Mouse (Mus musculus) CH12.LX (cell line): ENCODE data around the gene Prr5. TPM values are rescaled to one million over a fixed set of nuclear protein-coding genes. Genes with fewer than 3 reads are reported as not detected.
"Not testable (repeated sequence)": the region's sequence is repeated elsewhere in the genome, so short reads cannot be mapped to it uniquely, and the experiment has no call there.

Experiments
- DNase-seq: peaks from one replicate; pipeline ENCODE4 v3.0.0-alpha.2; 2013; ENCODE audit errors: extremely low read depth
- H3K27ac ChIP-seq: 2 replicates; pipeline ENCODE4 v1.5.1; 2012; ENCODE audit warnings: low read depth, mild to moderate bottlenecking, control low read depth, moderate library complexity; ENCODE audit not compliant: insufficient read depth
- H3K27me3 ChIP-seq: replicated peaks from 2 replicates; pipeline ENCODE3; 2012; ENCODE audit warnings: inconsistent platforms
- H3K36me3 ChIP-seq, 2 experiments: replicated peaks in 1 of 2; 2 replicates each; pipeline versions ENCODE3 to v1.6.1; 2012; ENCODE audit warnings: inconsistent platforms in 1 of 2, low read length in 1 of 2, mild to moderate bottlenecking in 1 of 2, mixed read lengths in 1 of 2, moderate library complexity in 1 of 2; ENCODE audit not compliant: control insufficient read depth in 1 of 2, insufficient read depth in 1 of 2
- H3K4me1 ChIP-seq, 2 experiments: 2 replicates each; pipeline ENCODE4 v1.6.1; 2012; ENCODE audit warnings: inconsistent platforms in 1 of 2, moderate library complexity in 1 of 2; ENCODE audit not compliant: insufficient read depth in 2 of 2, control insufficient read depth in 1 of 2
- H3K4me2 ChIP-seq: 2 replicates; pipeline ENCODE4 v1.6.1; 2012; ENCODE audit warnings: low read depth, mild to moderate bottlenecking, control low read depth; ENCODE audit not compliant: poor library complexity, insufficient read depth, severe bottlenecking
- H3K4me3 ChIP-seq, 3 experiments: fragments of 150-350 bp in 1 of 3; sonication (generic) in 1 of 3; replicated peaks in 1 of 3; 2 replicates each; pipeline versions ENCODE3 to v1.5.1; 2011 to 2012; ENCODE audit warnings: low read depth in 2 of 3, low read length in 2 of 3, mild to moderate bottlenecking in 2 of 3, moderate library complexity in 2 of 3, control low read depth in 1 of 3, improper control_type of control experiment in 1 of 3, inconsistent platforms in 1 of 3, mixed read lengths in 1 of 3; ENCODE audit not compliant: poor library complexity in 1 of 3
- H3K79me2 ChIP-seq: replicated peaks from 2 replicates; pipeline ENCODE4 v1.6.1; 2012; ENCODE audit warnings: mild to moderate bottlenecking, moderate library complexity; ENCODE audit not compliant: control insufficient read depth, poor library complexity, insufficient read depth, severe bottlenecking; ENCODE audit errors: extremely low read depth
- H3K9ac ChIP-seq: 2 replicates; pipeline ENCODE4 v1.6.1; 2012; ENCODE audit warnings: low read depth, mild to moderate bottlenecking, control low read depth, moderate library complexity; ENCODE audit not compliant: insufficient read depth
- H3K9me3 ChIP-seq: replicated peaks from 2 replicates; pipeline ENCODE3; 2012; ENCODE audit warnings: low read length, inconsistent platforms, mixed read lengths
- CHD1 ChIP-seq: IDR thresholded peaks from 2 replicates; pipeline ENCODE4 v1.6.1; 2012; ENCODE audit warnings: low read depth, low read length, improper control_type of control experiment, inconsistent platforms
- CHD2 ChIP-seq: IDR thresholded peaks from 2 replicates; pipeline ENCODE4 v1.6.1; 2011; ENCODE audit warnings: low read length, improper control_type of control experiment
- E2F4 ChIP-seq: IDR thresholded peaks from 2 replicates; pipeline ENCODE4 v1.6.1; 2011; ENCODE audit warnings: low read depth, low read length, improper control_type of control experiment; ENCODE audit not compliant: insufficient replicate concordance
- ELF1 ChIP-seq: IDR thresholded peaks from 2 replicates; pipeline ENCODE4 v1.6.1; 2014; ENCODE audit warnings: low read depth, mild to moderate bottlenecking, inconsistent platforms, low read length, improper control_type of control experiment
- EP300 ChIP-seq: IDR thresholded peaks from 2 replicates; pipeline ENCODE4 v1.6.1; 2011; ENCODE audit warnings: low read length, improper control_type of control experiment
- GABPA ChIP-seq: IDR thresholded peaks from 2 replicates; pipeline ENCODE4 v1.6.1; 2012; ENCODE audit warnings: low read depth, low read length, improper control_type of control experiment, inconsistent platforms; ENCODE audit not compliant: insufficient replicate concordance
- IRF4 ChIP-seq: IDR thresholded peaks from 2 replicates; pipeline ENCODE4 v1.6.1; 2014; ENCODE audit warnings: low read depth, mild to moderate bottlenecking, inconsistent platforms, low read length, improper control_type of control experiment
- JUND ChIP-seq: conservative IDR thresholded peaks from 2 replicates; pipeline ENCODE4 v1.6.1; 2011; ENCODE audit warnings: low read depth, low read length, improper control_type of control experiment
- MAFK ChIP-seq: IDR thresholded peaks from 2 replicates; pipeline ENCODE4 v1.6.1; 2011; ENCODE audit warnings: low read length, improper control_type of control experiment; ENCODE audit not compliant: insufficient replicate concordance
- MAX ChIP-seq: IDR thresholded peaks from 2 replicates; pipeline ENCODE4 v1.6.1; 2011; ENCODE audit warnings: low read length, improper control_type of control experiment
- MEF2A ChIP-seq: IDR thresholded peaks from 2 replicates; pipeline ENCODE4 v1.6.1; 2014; ENCODE audit warnings: low read depth, mild to moderate bottlenecking, inconsistent platforms, low read length, improper control_type of control experiment, borderline replicate concordance
- NELFE ChIP-seq: IDR thresholded peaks from 2 replicates; pipeline ENCODE4 v1.6.1; 2011; ENCODE audit warnings: low read depth, low read length, improper control_type of control experiment
- PAX5 ChIP-seq: IDR thresholded peaks from 2 replicates; pipeline ENCODE4 v1.6.1; 2012; ENCODE audit warnings: low read length, inconsistent platforms, mixed read lengths
- POLR2AphosphoS2 ChIP-seq: IDR thresholded peaks from 2 replicates; pipeline ENCODE4 v1.6.1; 2011; ENCODE audit warnings: low read depth, low read length, improper control_type of control experiment
- RAD21 ChIP-seq: IDR thresholded peaks from 2 replicates; pipeline ENCODE4 v1.6.1; 2011; ENCODE audit warnings: low read depth, mild to moderate bottlenecking, low read length, improper control_type of control experiment, moderate library complexity
- TBP ChIP-seq: conservative IDR thresholded peaks from 2 replicates; pipeline ENCODE4 v1.6.1; 2011; ENCODE audit warnings: low read depth, low read length, improper control_type of control experiment
- TCF12 ChIP-seq: IDR thresholded peaks from 2 replicates; pipeline ENCODE4 v1.6.1; 2014; ENCODE audit warnings: low read depth, mild to moderate bottlenecking, inconsistent platforms, low read length, improper control_type of control experiment
- UBTF ChIP-seq: IDR thresholded peaks from 2 replicates; pipeline ENCODE4 v1.6.1; 2012; ENCODE audit warnings: low read depth, mild to moderate bottlenecking, inconsistent platforms, low read length, improper control_type of control experiment, moderate library complexity
- USF1 ChIP-seq: IDR thresholded peaks from 2 replicates; pipeline ENCODE4 v1.6.1; 2014; ENCODE audit warnings: low read depth, mild to moderate bottlenecking, inconsistent platforms, low read length, improper control_type of control experiment
- USF2 ChIP-seq: conservative IDR thresholded peaks from 2 replicates; pipeline ENCODE4 v1.6.1; 2011; ENCODE audit warnings: low read depth, low read length, improper control_type of control experiment
- ZKSCAN1 ChIP-seq: IDR thresholded peaks from 2 replicates; pipeline ENCODE4 v1.6.1; 2012; ENCODE audit warnings: low read depth, inconsistent platforms, low read length, improper control_type of control experiment, borderline replicate concordance
- ZNF384 ChIP-seq: IDR thresholded peaks from 2 replicates; pipeline ENCODE4 v1.6.1; 2012; ENCODE audit warnings: low read depth, low read length, improper control_type of control experiment, inconsistent platforms
- dilution Hi-C: fragments of 300-500 bp; cut with MboI; formaldehyde crosslinking; loops from 2 replicates; pipeline ENCODE4 v1.14.3; 2020; ENCODE audit warnings: low sequenced_read_pairs; ENCODE audit not compliant: extremely low pct_unique_long_range_greater_than_20kb, extremely low pct_ligation_motif_present
- in situ Hi-C: fragments of 300-500 bp; cut with MboI; formaldehyde crosslinking; loops from 3 replicates; pipeline ENCODE4 v1.14.3; 2019; ENCODE audit warnings: low sequenced_read_pairs, low pct_ligation_motif_present, low pct_unique_long_range_greater_than_20kb, mixed read lengths
- polyA plus RNA-seq: library from polyadenylated mRNA; unstranded; fragments of >175 nt; gene quantifications from 2 replicates; pipeline ENCODE4 v1.2.1, GENCODE M21; 2012; ENCODE audit warnings: low read depth; ENCODE audit not compliant: insufficient read length
- total RNA-seq, 2 experiments: library from RNA; depleted of rRNA; stranded (reverse); fragments of 300-350 nt in 1 of 2; fragments of >200 nt in 1 of 2; gene quantifications; 2 replicates each; pipeline ENCODE4 v1.2.3; 2012 to 2014

Prr5 gene
- total and polyA plus RNA-seq, 3 experiments: 11.6 to 68.2 (median 19.7) TPM

DNA sequence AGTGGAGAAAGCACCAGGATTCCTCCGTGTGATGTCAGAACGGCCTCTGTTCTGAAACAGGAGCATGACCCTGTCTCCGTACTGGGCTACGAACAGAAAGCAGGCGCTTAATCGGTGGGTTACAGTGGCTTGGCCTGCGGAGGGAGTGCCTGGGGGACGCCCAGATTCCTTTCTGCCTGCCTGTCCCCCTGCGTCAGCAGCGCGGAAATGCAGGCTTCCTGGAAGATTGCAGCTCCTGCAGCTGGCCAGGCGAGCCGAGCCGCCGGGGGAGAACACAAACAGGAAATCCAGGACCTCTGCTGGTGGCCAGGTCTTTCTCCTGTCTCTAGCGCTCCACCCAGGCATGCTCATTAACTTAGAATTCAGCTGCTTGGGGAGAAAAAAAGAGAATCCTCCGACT lies 45.3 kb downstream of the Prr5 start:
- Histone ChIP-seq H3K9me3 (no peaks in the 10 kb centered on the region), H3K27ac (no peak overlapping the region), H3K79me2 (no peaks in the 10 kb centered on the region), H3K27me3 (peaks cover 47% of the 10 kb centered on the region), H3K4me1 (peaks cover 3 to 10% of the 10 kb centered on the region in 2 experiments; a peak in 3 of 4 replicates), H3K4me2 (no peak overlapping the region), H3K36me3 (no peaks in the 10 kb centered on the region), H3K9ac (no peak overlapping the region), H3K4me3 (no peak overlapping the region)
- in situ Hi-C loops: no loop called here
- dilution Hi-C loops: no loop called here
- TF ChIP-seq USF2: no peak
- no peak for TF ChIP-seq JUND
- no peak for TF ChIP-seq MAFK
- TF ChIP-seq NELFE: no peak
- no peak for TF ChIP-seq PAX5
- TF ChIP-seq E2F4: no peak
- TF ChIP-seq RAD21: no peak
- no peak for TF ChIP-seq IRF4
- no peak for TF ChIP-seq EP300
- no peak for TF ChIP-seq ZNF384
- no peak for TF ChIP-seq MEF2A
- no peak for TF ChIP-seq TBP
- TF ChIP-seq ELF1: no peak
- no peak for TF ChIP-seq UBTF
- no peak for DNase-seq

DNA sequence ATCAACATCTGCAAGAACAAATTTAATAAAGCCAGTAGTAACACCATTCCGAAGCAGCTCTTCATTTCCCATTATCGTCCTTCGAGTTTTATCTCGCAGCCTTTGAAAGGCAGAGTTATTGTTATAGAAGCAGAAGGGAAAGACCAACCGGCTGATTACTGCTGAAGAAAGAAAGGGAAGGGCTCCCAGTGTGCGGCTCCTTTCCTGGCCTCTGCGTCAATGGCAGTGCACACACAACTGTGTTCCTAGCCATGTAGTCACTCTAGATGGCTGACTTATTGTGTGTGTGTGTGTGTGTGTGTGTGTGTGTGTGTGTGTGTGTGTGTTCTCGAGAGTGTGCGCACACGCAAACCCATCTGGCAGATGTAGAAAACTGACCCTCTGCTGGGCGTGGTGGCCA lies 45.7 kb downstream of the Prr5 start:
- Histone ChIP-seq H3K9me3 (no peaks in the 10 kb centered on the region), H3K27ac (no peak overlapping the region), H3K4me3 (no peak overlapping the region), H3K4me1 (peaks cover 5 to 14% of the 10 kb centered on the region in 2 experiments), H3K9ac (no peak overlapping the region), H3K27me3 (peaks cover 49% of the 10 kb centered on the region), H3K36me3 (no peaks in the 10 kb centered on the region), H3K79me2 (no peaks in the 10 kb centered on the region), H3K4me2 (no peak overlapping the region)
- dilution Hi-C loops: no loop called here
- in situ Hi-C loops: no loop called here
- TF ChIP-seq USF2 (no peak), PAX5 (no peak), IRF4 (no peak), JUND (no peak), ZKSCAN1 (no peak), CHD1 (no peak), TCF12 (no peak), CHD2 (no peak), MAX (no peak), RAD21 (no peak), POLR2AphosphoS2 (no peak), USF1 (no peak), GABPA (no peak)
- DNase-seq: no peak

DNA sequence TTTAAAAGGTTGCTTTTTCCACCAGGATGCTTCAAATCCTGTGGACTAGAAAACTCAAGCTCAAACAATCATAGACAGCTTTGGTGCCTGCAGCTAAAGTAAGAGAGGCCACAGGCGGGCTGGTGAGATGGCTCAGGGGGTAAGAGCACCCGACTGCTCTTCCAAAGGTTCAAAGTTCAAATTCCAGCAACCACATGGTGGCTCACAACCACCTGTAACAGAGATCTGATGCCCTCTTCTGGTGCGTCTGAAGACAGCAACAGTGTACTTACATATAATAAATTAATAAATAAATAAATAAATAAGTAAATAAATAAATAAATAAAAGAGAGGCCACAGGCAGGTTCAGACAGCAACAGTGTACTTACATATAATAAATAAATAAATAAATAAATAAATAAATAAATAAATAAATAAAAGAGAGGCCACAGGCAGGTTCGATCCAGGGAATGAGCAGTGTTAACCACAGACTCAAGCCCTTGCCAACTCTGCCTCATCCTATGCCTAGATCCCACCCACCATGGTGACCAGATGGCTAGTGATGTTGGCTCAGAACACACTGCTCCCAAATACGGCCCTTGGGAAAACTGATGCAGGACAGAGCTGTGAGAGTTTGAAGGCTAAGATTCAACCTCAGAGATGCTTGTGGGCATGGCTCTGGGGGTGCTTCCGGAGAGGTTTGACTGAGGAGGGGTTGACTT lies 48.3 kb downstream of the Prr5 start:
- in situ Hi-C loops: not testable (repeated sequence)

More for the DNA sequence above, 48.3 kb downstream of the Prr5 start:
- DNase-seq, H3K79me2 ChIP-seq, H3K9ac ChIP-seq, H3K27ac ChIP-seq, H3K4me3 ChIP-seq, H3K9me3 ChIP-seq, dilution Hi-C loops, H3K4me2 ChIP-seq, H3K36me3 ChIP-seq: not testable (repeated sequence)
- peaks cover 7 to 25% of the 10 kb centered on the region in 2 experiments for H3K4me1 ChIP-seq
- H3K27me3 ChIP-seq: peaks cover 48% of the 10 kb centered on the region
